Mouse (Mus musculus) MEL (cell line): ENCODE measurements around the gene Ddx6. TPM values are rescaled to one million over a fixed set of nuclear protein-coding genes. Genes with fewer than 3 reads are reported as not detected.

ENCODE experiments used
- DNase-seq: peaks from one replicate; pipeline ENCODE4 v3.0.0; 2011; ENCODE audit warnings: low read depth, low spot score
- H3K27ac ChIP-seq: 2 replicates; pipeline ENCODE4 v1.5.1; 2012; ENCODE audit warnings: low read depth, mild to moderate bottlenecking, control low read depth, low read length, moderate library complexity; ENCODE audit not compliant: control insufficient read depth
- H3K27me3 ChIP-seq, 2 experiments: fragments of 150-350 bp in 1 of 2; sonication (generic) in 1 of 2; 2 replicates each; pipeline ENCODE4 v1.6.1; 2012; ENCODE audit warnings: low read length in 2 of 2, mild to moderate bottlenecking in 2 of 2, improper control_type of control experiment in 1 of 2, moderate library complexity in 1 of 2; ENCODE audit not compliant: insufficient read depth in 2 of 2, control insufficient read depth in 1 of 2
- H3K36me3 ChIP-seq, 2 experiments: 2 replicates each; pipeline ENCODE4 v1.6.1; 2012 to 2014; ENCODE audit warnings: low read length in 2 of 2, improper control_type of control experiment in 1 of 2, inconsistent platforms in 1 of 2, mild to moderate bottlenecking in 1 of 2; ENCODE audit not compliant: insufficient read depth in 2 of 2, control insufficient read depth in 1 of 2
- H3K4me1 ChIP-seq, 2 experiments: fragments of 150-350 bp in 1 of 2; sonication (generic) in 1 of 2; 2 replicates each; pipeline ENCODE4 v1.6.1; 2012; ENCODE audit warnings: low read length in 2 of 2, improper control_type of control experiment in 1 of 2, mild to moderate bottlenecking in 1 of 2; ENCODE audit not compliant: insufficient read depth in 2 of 2, control insufficient read depth in 1 of 2
- H3K4me3 ChIP-seq, 2 experiments: fragments of 150-350 bp in 1 of 2; sonication (generic) in 1 of 2; 2 replicates each; pipeline ENCODE4 v1.5.1; 2012; ENCODE audit warnings: low read depth in 2 of 2, low read length in 2 of 2, mild to moderate bottlenecking in 2 of 2, moderate library complexity in 2 of 2, control low read depth in 1 of 2, improper control_type of control experiment in 1 of 2; ENCODE audit not compliant: control insufficient read depth in 1 of 2, insufficient read depth in 1 of 2
- H3K79me2 ChIP-seq: 2 replicates; pipeline ENCODE4 v1.6.1; 2012; ENCODE audit warnings: mild to moderate bottlenecking, low read length, moderate library complexity; ENCODE audit not compliant: control insufficient read depth, poor library complexity, insufficient read depth
- H3K9ac ChIP-seq: 2 replicates; pipeline ENCODE4 v1.6.1; 2012; ENCODE audit warnings: low read depth, mild to moderate bottlenecking, control low read depth, low read length, moderate library complexity; ENCODE audit not compliant: control insufficient read depth, poor library complexity, severe bottlenecking
- H3K9me3 ChIP-seq: fragments of 150-350 bp; sonication (generic); replicated peaks from 2 replicates; pipeline ENCODE4 v1.6.1; 2012; ENCODE audit warnings: mild to moderate bottlenecking, low read length, improper control_type of control experiment, moderate library complexity; ENCODE audit not compliant: insufficient read depth
- CHD1 ChIP-seq: IDR thresholded peaks from 2 replicates; pipeline ENCODE4 v1.6.1; 2012; ENCODE audit warnings: low read depth, mild to moderate bottlenecking, inconsistent platforms, low read length, improper control_type of control experiment
- CTCF ChIP-seq, 3 experiments: IDR thresholded peaks in 2 of 3; conservative IDR thresholded peaks in 1 of 3; 2 replicates each; pipeline ENCODE4 v1.5.1; 2011 to 2012; ENCODE audit warnings: low read length in 3 of 3, low read depth in 2 of 3, mild to moderate bottlenecking in 2 of 3, improper control_type of control experiment in 1 of 3, inconsistent platforms in 1 of 3, mixed read lengths in 1 of 3, moderate library complexity in 1 of 3; ENCODE audit not compliant: control insufficient read depth in 1 of 3, insufficient read depth in 1 of 3, poor library complexity in 1 of 3, severe bottlenecking in 1 of 3
- E2F4 ChIP-seq: IDR thresholded peaks from 2 replicates; pipeline ENCODE4 v1.6.1; 2011; ENCODE audit warnings: low read depth, low read length, improper control_type of control experiment, borderline replicate concordance
- ELF1 ChIP-seq: IDR thresholded peaks from 2 replicates; pipeline ENCODE4 v1.6.1; 2014; ENCODE audit warnings: low read depth, mild to moderate bottlenecking, inconsistent platforms, low read length, improper control_type of control experiment, moderate library complexity
- GATA1 ChIP-seq: IDR thresholded peaks from 2 replicates; pipeline ENCODE4 v1.6.1; 2011; ENCODE audit warnings: low read depth, low read length, improper control_type of control experiment
- KAT2A ChIP-seq: conservative IDR thresholded peaks from 2 replicates; pipeline ENCODE4 v1.6.1; 2012; ENCODE audit warnings: low read depth, low read length, improper control_type of control experiment, inconsistent platforms
- MAZ ChIP-seq: IDR thresholded peaks from 2 replicates; pipeline ENCODE4 v1.6.1; 2012; ENCODE audit warnings: low read depth, mild to moderate bottlenecking, inconsistent platforms, low read length, improper control_type of control experiment
- MEF2A ChIP-seq: IDR thresholded peaks from 2 replicates; pipeline ENCODE4 v1.6.1; 2014; ENCODE audit warnings: low read depth, mild to moderate bottlenecking, inconsistent platforms, low read length, improper control_type of control experiment; ENCODE audit not compliant: poor library complexity, insufficient replicate concordance, severe bottlenecking; ENCODE audit errors: extremely low read depth
- MYB ChIP-seq: IDR thresholded peaks from 2 replicates; pipeline ENCODE4 v1.6.1; 2011; ENCODE audit warnings: mild to moderate bottlenecking, low read depth, low read length, improper control_type of control experiment
- MYC ChIP-seq: IDR thresholded peaks from 2 replicates; pipeline ENCODE4 v1.6.1; 2011; ENCODE audit warnings: low read depth, mild to moderate bottlenecking, low read length, improper control_type of control experiment, moderate library complexity
- NRF1 ChIP-seq: IDR thresholded peaks from 2 replicates; pipeline ENCODE4 v1.6.1; 2014; ENCODE audit warnings: low read depth, mild to moderate bottlenecking, inconsistent platforms, low read length, improper control_type of control experiment, moderate library complexity; ENCODE audit not compliant: poor library complexity, insufficient read depth, severe bottlenecking
- POLR2AphosphoS2 ChIP-seq: IDR thresholded peaks from 2 replicates; pipeline ENCODE4 v1.6.1; 2011; ENCODE audit warnings: low read length, improper control_type of control experiment
- RCOR1 ChIP-seq: IDR thresholded peaks from 2 replicates; pipeline ENCODE4 v1.6.1; 2012; ENCODE audit warnings: low read depth, mild to moderate bottlenecking, inconsistent platforms, low read length, improper control_type of control experiment
- TBP ChIP-seq: IDR thresholded peaks from 2 replicates; pipeline ENCODE4 v1.8.0; 2011; ENCODE audit warnings: low read depth, low read length, improper control_type of control experiment
- USF1 ChIP-seq: IDR thresholded peaks from 2 replicates; pipeline ENCODE4 v1.6.1; 2014; ENCODE audit warnings: low read depth, mild to moderate bottlenecking, inconsistent platforms, low read length, improper control_type of control experiment, moderate library complexity
- ZC3H11A ChIP-seq: IDR thresholded peaks from 2 replicates; pipeline ENCODE4 v1.6.1; 2012; ENCODE audit warnings: low read depth, mild to moderate bottlenecking, inconsistent platforms, low read length, improper control_type of control experiment
- ZKSCAN1 ChIP-seq: IDR thresholded peaks from 2 replicates; pipeline ENCODE4 v1.6.1; 2012; ENCODE audit warnings: low read depth, mild to moderate bottlenecking, inconsistent platforms, low read length, improper control_type of control experiment, moderate library complexity
- ZMIZ1 ChIP-seq: IDR thresholded peaks from 2 replicates; pipeline ENCODE4 v1.6.1; 2012; ENCODE audit warnings: low read depth, mild to moderate bottlenecking, inconsistent platforms, low read length, improper control_type of control experiment, moderate library complexity
- ZNF384 ChIP-seq: IDR thresholded peaks from 2 replicates; pipeline ENCODE4 v1.6.1; 2012; ENCODE audit warnings: low read depth, mild to moderate bottlenecking, inconsistent platforms, low read length, improper control_type of control experiment
- polyA plus RNA-seq, 2 experiments: library from polyadenylated mRNA; stranded (reverse) in 1 of 2; unstranded in 1 of 2; fragments of >175 nt in 1 of 2; fragments of >200 nt in 1 of 2; gene quantifications; 2 replicates each; pipeline versions ENCODE4 v1.2.1 to v1.2.4; 2012; ENCODE audit warnings: low replicate concordance in 2 of 2, low read depth in 1 of 2; ENCODE audit not compliant: insufficient read length in 2 of 2, insufficient read depth in 1 of 2, missing spikeins in 1 of 2
- total RNA-seq: library from RNA; depleted of rRNA; stranded (reverse); fragments of 300-350 nt; gene quantifications from 2 replicates; pipeline ENCODE4 v1.2.3, GENCODE M21; 2012

Gene Ddx6
- total and polyA plus RNA-seq, 3 experiments, result 35.9 to 96.5 (median 41.9) TPM

DNA sequence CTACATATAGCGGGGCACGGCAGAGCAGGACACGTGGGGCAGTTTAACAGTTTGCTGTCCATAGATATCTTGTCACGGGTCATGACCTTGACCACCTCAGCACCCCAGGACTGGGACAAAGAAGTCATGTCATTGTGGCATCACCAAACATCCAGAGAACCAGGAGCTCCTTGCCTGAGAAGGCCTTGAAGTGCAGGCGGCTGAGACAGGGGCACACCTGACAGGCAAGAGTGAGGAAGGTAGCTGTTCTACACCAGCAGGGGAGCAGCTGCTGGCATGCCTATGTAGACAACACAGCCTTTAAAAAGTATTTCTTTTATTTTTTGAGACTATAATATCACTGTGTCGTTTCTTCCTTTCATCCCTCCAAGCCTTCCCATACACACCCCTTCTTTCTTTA lies 41.7 kb downstream of the Ddx6 start:
- H3K27ac ChIP-seq, result no peak overlapping the region
- H3K4me1 ChIP-seq, result 0 out of 4 replicates have a peak, but pooled peaks cover 0 to 3% of the 10 kb centered on the region in 2 experiments
- no peaks in the 10 kb centered on the region for H3K36me3 ChIP-seq
- no peaks in the 10 kb centered on the region for H3K27me3 ChIP-seq
- H3K79me2 ChIP-seq, result no peaks in the 10 kb centered on the region
- DNase-seq, result no peak
- peak overlapping the region; percentile 63 for H3K9ac ChIP-seq
- H3K4me3 ChIP-seq, result peak overlapping the region; percentile 55 to 58
- H3K9me3 ChIP-seq, result no peaks in the 10 kb centered on the region
- TF ChIP-seq CTCF (IDR thresholded peaks at IDR 0.05 in 2 of 3, conservative IDR thresholded peaks at IDR 0.05 in 1 of 3; ENCODE audit: control insufficient read depth in 1 of 3, insufficient read depth in 1 of 3, low read depth in 2 of 3, low read length in 3 of 3, poor library complexity in 1 of 3, severe bottlenecking in 1 of 3) (no peak), POLR2AphosphoS2 (no peak), CHD1 (no peak), ZC3H11A (no peak), MYB (no peak), ZKSCAN1 (no peak)

DNA sequence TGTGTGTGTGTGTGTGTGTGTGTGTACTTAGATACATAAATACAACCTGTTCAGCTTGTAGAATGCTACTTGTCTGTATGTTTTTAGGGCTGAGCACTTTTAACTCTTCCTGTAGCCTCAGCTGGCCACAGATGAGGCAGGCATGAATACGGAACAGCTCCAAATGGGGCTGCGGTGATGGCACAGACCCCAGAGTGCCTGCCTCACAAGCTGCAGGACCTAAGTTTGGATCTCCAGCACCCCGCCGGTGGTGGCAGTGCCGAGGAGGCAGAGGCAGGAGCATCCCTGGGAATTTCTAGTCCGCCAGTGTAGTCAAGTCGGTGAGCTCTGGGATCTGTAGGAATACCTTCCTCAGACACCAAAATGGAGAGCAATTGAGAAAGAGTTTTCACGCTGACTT lies 42.3 kb downstream of the Ddx6 start:
- no peaks in the 10 kb centered on the region for H3K9me3 ChIP-seq
- 0 out of 4 replicates have a peak, but pooled peaks cover 0 to 3% of the 10 kb centered on the region in 2 experiments for H3K4me1 ChIP-seq
- H3K4me3 ChIP-seq, result no peak overlapping the region
- H3K27ac ChIP-seq, result no peak overlapping the region
- no peaks in the 10 kb centered on the region for H3K27me3 ChIP-seq
- TF ChIP-seq POLR2AphosphoS2, result no peak
- no peak for TF ChIP-seq CHD1
- TF ChIP-seq ZNF384, result no peak
- TF ChIP-seq ELF1, result no peak
- no peak for TF ChIP-seq NRF1
- TF ChIP-seq, all 39 proteins: peak for 0
- Histone ChIP-seq H3K9ac (no peak overlapping the region), H3K36me3 (no peaks in the 10 kb centered on the region), H3K79me2 (no peaks in the 10 kb centered on the region)
- DNase-seq, result no peak

DNA sequence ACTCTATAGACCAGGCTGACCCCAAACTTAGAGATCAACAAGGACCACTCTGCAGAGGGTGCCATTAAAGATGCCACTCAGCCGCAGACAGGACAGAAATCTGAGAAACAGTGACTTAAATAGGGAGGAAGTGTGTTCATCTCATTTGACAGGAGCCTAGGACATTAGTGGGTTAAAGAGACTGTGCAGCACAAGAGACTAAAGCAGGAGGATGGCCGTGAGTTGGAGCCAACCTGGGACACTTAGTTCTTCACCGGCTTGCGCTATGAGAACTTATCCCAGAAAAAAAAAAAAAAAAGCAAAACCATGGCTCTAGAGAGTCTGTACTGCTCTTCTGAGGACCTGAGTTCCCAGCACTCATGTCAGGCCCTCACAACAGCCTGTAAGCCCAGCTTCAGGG lies 43.0 kb downstream of the Ddx6 start:
- Histone ChIP-seq H3K27me3 (no peaks in the 10 kb centered on the region), H3K36me3 (no peaks in the 10 kb centered on the region), H3K4me3 (no peak overlapping the region), H3K4me1 (0 out of 4 replicates have a peak, but pooled peaks cover 0 to 3% of the 10 kb centered on the region in 2 experiments), H3K9me3 (no peaks in the 10 kb centered on the region), H3K9ac (no peak overlapping the region), H3K27ac (no peak overlapping the region), H3K79me2 (no peaks in the 10 kb centered on the region)
- no peak for TF ChIP-seq GATA1
- TF ChIP-seq USF1, result no peak
- TF ChIP-seq MYC, result no peak
- no peak for TF ChIP-seq TBP
- TF ChIP-seq MAZ, result no peak
- no peak for TF ChIP-seq E2F4
- no peak for TF ChIP-seq MEF2A
- no peak for TF ChIP-seq CHD1
- TF ChIP-seq ZMIZ1, result no peak
- TF ChIP-seq RCOR1, result no peak
- no peak for TF ChIP-seq MYB
- TF ChIP-seq KAT2A, result no peak
- DNase-seq, result no peak
